Mouse (Mus musculus): Measurements from ENCODE around the gene Atp6v0e.

Atp6v0e gene

GRCm38 (mm10) chr17:26715916-26716717, 53.1 kb downstream of the Atp6v0e start:
- peak; percentile 92 for DNase-seq (ENCODE audit: extremely low read depth, low read depth)

GRCm38 (mm10) chr17:26717868-26718267, 54.8 kb downstream of the Atp6v0e start:
- DNase-seq (ENCODE audit: extremely low read depth, low read depth): no peak

- no peak for DNase-seq (ENCODE audit: extremely low read depth, low read depth)
Measured at GRCm38 (mm10) chr17:26719405-26719804, 56.4 kb downstream of the Atp6v0e start.

- DNase-seq (ENCODE audit: extremely low read depth, low read depth): no peak
Measured at GRCm38 (mm10) chr17:26721802-26722201, 58.8 kb downstream of the Atp6v0e start.

- no peak for DNase-seq (ENCODE audit: extremely low read depth, low read depth)
Measured at GRCm38 (mm10) chr17:26724790-26725189, 61.8 kb downstream of the Atp6v0e start.

GRCm38 (mm10) chr17:26726674-26727073, 63.6 kb downstream of the Atp6v0e start:
- no peak for DNase-seq (ENCODE audit: extremely low read depth, low read depth)

- DNase-seq (ENCODE audit: extremely low read depth, low read depth): no peak
Measured at GRCm38 (mm10) chr17:26727110-26727755, 64.2 kb downstream of the Atp6v0e start.

GRCm38 (mm10) chr17:26742581-26742980, 79.5 kb downstream of the Atp6v0e start:
- no peak for DNase-seq (ENCODE audit: extremely low read depth, low read depth)

- no peak for DNase-seq (ENCODE audit: extremely low read depth, low read depth)
Measured at GRCm38 (mm10) chr17:26743294-26743693, 80.3 kb downstream of the Atp6v0e start.
